Mouse (Mus musculus) layer of hippocampus, adult 11-12 months (tissue): ENCODE results near the gene Pnma5.
A peak's percentile ranks its signal among the peaks of the same experiment; 100 is the strongest.
"Not testable (repeated sequence)": the region's sequence is repeated elsewhere in the genome, so short reads cannot be mapped to it uniquely, and the experiment has no call there.

Source experiments
- DNase-seq: peaks from one replicate; pipeline ENCODE4 v3.0.0; 2022; ENCODE audit warnings: low spot score

Pnma5 gene

GRCm38 (mm10) chrX:73037003-73037402 lies at the start of gene Pnma5:
TSS of gene Pnma5 (minus strand) at chrX:73037103.
- DNase-seq: no peak

DNA sequence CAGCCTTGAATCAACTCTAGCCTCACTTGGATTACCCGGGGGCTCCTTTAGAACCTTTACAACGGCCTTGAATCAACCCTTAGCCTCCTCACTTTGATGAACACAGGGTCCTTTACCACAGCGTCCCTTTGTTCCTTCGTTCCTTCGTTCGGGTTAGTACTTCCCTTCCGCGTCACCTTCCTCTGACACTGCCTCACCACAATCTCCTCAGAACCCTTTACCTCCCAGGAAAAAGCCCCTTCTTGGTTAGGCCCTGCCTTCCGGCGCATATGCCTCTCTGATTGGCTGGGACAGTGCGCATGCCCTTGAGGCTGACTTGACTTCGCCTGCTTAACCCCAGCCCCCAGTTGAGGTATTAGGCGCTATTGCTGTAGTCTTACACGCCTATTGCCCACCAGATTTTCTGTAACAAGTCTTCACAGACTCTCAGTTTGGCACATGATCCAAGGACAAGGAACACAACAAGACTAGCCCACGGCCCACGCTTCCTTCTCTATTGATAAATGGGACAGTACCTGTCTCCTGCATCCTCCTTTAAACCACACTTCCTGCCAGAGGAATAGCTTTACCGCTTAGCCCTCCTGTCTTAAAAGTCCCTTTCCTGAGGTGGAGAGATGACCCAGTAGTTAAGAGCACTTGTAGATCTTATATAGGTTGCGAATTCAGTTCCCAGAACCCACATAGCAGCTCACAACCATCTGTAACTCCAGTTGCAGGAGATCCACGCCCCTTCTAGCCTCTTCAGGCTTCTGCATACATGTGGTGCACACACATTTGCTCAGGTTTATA lies 45.6 kb upstream of the Pnma5 start, which contains the start of gene Xlr4a:
TSS of gene Xlr4a (minus strand) at position 212 of the 789 bp plus-strand sequence.
- DNase-seq: not testable (repeated sequence)

DNA sequence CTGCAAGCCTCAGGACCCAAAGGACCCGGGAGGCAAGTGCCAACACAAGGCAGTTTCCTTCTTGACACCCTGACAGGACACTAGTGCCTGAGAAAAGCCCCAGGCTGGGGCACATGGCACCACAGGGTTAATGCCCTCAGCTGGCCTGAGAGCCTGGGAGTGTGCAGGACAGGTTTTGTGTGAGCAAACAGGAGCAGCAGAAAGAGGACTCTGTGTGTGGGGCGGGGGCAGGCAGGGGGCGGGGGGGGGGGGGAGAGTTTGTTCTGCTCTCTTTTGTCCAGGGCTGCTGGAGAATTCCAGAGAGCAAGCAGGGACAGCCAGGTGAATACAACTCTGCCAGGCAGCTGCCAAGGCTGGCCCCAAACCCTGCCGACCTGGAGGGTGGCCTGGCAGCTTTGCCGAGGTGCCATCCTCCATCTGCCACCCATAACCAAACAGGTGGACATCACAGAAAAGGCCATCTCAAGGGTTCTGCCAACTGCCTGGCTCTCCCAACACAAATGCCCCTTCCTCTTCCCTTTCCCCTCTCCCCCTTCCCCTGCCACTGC lies 29.9 kb upstream of the Pnma5 start:
- DNase-seq: not testable (repeated sequence)

GRCm38 (mm10) chrX:73064415-73064793 lies 27.5 kb upstream of the Pnma5 start, which contains the start of gene Pnma3:
TSS of gene Pnma3 (plus strand) at chrX:73064787.
- no peak for DNase-seq

DNA sequence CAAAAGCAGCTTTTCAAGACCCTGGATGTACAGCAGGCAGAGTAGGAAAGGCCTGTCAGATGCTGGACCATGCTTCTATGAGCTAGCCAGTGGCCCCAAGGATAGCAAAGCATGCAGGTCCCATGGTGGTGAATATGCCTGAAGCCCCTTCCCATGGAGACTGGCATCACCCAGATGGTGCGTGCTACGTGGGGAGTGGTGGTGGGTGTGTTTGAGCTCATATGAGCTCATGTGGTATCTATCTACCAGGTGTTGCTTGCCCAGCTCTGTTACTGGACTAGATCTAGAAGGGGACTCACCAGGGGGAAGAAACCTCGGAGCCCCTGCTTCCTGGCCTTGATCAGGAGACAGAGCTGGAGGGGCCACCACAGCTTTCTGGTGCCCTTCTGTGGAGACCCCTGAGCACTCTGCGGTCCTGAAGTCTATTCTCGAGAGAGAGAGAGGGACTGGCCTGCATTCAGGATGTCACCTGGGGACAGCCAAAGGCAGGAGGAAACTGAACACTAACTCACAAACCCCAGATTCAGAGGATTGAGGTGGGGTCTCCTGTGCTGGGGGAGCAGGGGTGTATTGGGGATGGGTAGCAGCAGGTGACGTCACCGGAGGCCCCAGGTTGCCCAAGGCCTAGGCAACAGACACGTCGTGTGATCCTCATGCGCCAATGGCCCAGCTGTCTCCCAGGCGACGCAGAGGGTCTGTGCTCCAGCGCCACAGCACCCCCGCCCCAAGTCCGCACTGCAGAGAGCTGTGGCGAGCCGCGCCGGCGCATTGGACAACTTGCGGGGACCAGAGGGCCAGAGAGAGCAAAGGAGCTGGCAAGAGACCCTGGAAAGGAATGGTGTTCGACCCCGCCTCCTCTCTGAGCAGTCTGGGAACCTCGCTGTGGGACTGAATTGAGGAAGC lies 26.9 kb upstream of the Pnma5 start:
- DNase-seq: peak; percentile 16

DNA sequence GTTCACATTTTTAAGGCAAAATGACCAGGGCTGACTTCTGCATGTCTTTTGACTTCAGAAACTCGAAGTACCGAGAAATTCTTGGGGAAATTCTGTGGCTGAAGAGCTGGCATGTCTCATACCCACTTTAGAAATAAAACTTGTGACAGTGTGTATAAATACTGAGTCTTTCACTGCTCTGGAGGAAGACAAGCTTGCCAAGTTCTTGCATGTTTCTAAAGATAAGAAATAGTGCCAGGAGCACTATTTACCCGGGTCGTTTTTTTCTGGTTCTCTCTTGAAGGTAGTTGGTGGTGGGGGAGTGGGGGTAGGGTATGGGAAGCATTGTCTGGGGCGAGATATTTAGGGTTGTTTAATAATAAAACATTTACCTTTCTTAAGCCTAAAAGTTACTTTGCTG lies 25.4 kb upstream of the Pnma5 start:
- DNase-seq: no peak

GRCm38 (mm10) chrX:73061528-73061927 lies 24.6 kb upstream of the Pnma5 start:
- no peak for DNase-seq

- DNase-seq: peak; percentile 95
These were observed 17.1 kb upstream of the Pnma5 start for GRCm38 (mm10) chrX:73053860-73054563.

- no peak for DNase-seq
These were observed 2.8 kb upstream of the Pnma5 start for GRCm38 (mm10) chrX:73039666-73040065.

DNA sequence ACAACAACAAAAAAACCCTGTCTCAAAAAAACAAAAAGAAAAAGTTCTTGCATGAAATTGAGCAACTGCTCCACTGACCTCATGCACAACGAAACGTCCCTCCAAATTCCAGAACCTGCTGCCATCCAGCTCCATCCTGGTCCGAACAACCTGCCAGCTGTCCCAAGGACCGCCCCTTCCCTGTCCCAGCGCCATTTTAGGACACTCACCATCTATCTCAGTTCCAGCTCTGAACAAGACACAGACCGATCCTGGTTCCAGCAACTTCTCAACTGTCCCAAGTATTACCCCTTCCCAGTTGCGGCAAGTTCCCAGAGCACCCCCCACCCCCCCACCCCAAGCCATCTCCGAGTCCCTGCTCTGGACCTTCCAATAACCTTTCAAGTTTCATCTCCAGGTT lies 1.9 kb upstream of the Pnma5 start:
- no peak for DNase-seq

- DNase-seq: no peak
These were observed 24.1 kb downstream of the Pnma5 start for GRCm38 (mm10) chrX:73012846-73013245.

DNA sequence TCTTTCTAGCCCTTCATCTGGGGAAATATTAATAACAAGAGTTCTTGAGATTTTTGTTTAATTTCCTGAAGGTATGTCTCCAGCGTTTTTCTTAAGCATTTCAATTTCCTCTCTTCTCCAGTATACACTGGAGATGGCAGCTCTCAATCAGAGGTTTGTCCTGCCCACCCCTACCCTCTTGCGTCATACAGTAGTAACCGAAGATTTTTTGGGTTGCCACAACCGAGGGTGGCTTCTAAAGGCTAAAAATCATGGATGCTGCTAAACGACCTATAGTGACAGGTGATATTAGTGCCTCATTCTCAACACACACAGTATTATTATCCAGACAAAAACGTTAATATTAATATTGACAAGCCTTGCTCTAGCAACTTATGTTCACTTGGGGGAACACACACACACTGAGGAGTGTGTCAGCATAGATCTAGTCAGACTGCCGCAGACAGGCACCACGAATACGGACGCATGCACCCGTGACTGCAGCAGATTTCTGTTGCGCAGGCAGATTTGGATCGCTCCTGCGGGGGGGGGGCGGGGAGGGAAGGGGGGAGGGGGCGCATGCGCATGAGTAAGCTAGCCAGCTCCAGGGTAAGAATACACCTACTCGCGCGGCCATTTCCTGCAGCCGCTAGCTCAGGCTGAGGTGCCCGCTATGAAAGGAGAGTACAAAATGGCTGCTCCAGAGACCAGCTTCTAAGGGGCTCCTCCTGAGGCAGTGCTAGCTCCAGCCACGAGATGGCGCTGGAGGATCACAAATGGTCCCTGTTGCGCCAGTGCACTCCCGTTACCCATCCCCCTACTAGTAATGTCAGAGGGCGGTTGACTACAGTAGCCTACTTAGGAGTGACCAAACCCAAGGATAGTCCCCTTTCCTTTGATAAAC lies 29.1 kb downstream of the Pnma5 start:
- peak; percentile 96 for DNase-seq

- no peak for DNase-seq
These were observed 31.2 kb downstream of the Pnma5 start for GRCm38 (mm10) chrX:73005678-73006077.

- DNase-seq: no peak
These were observed 33.8 kb downstream of the Pnma5 start for GRCm38 (mm10) chrX:73003110-73003509.

DNA sequence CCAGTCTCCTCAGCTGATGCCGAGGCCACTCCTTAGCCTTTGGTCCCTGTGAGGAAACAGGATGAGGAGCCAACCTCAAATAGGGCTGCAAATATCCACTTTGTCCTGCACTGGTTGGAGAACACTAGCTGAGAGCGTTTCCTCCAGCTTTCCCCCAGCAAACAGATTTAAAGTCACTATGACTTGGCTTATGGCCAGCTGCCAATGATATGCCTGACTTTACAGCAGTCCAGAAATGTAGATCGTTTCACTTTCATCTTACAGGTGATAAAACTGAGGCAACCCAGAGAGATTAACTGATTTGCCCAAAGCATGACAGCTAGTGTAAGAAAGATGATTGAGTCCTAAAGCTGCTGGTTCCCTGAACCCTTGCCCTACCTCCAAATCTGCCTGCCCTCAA lies 41.4 kb downstream of the Pnma5 start:
- no peak for DNase-seq

DNA sequence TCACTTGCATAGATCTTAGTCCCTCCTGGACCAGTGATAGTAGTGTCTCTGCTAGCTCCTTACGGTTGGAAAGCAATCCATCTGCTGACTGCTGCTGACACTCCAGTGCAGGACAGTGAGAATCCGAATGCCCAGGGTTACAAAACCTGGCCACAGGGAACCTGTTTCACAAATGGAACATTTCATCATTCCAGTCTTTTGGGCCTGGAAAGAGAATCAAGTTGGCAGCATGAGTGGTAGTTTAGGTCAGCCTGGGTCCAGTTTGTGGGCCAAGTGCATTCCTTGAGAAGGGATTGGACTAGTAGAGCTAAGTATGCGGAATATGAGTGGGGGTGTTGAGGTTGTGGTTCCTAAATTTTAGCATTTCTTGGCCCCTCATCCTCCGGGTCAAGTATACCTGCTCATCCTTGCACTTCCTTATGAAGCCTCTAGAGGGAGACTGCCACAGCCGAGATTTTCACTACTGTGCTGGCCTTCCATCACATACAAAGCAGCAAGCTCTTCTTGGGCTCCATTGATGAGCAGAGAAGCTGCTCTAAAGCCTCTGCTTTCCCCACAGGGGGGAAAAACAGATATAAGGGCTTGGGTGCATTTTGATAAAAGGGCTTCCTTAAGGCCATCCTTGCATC lies 44.5 kb downstream of the Pnma5 start:
- no peak for DNase-seq

- DNase-seq: no peak
These were observed 46.3 kb downstream of the Pnma5 start for GRCm38 (mm10) chrX:72990581-72990980.

GRCm38 (mm10) chrX:72988431-72988830 lies 48.5 kb downstream of the Pnma5 start:
- DNase-seq: no peak

DNA sequence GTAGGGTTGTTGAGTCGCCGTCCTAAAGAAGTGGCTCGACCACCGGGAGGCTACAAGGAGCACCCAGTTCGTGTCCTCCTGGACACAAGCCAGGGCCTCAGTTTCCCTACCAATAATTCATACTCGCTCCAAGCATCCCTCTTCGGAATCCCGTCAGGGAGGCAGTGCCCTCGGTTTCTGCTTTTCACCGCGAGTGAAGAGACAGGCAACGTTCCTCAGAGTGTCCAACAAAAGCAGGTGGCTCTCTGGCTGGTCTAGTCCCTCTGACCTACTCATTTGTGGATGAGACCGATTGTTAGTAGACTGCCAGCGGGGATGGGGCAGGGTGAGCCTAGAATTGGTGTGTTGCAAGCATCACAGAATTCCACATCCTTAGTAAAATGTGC lies 49.4 kb downstream of the Pnma5 start:
- DNase-seq: no peak

DNA sequence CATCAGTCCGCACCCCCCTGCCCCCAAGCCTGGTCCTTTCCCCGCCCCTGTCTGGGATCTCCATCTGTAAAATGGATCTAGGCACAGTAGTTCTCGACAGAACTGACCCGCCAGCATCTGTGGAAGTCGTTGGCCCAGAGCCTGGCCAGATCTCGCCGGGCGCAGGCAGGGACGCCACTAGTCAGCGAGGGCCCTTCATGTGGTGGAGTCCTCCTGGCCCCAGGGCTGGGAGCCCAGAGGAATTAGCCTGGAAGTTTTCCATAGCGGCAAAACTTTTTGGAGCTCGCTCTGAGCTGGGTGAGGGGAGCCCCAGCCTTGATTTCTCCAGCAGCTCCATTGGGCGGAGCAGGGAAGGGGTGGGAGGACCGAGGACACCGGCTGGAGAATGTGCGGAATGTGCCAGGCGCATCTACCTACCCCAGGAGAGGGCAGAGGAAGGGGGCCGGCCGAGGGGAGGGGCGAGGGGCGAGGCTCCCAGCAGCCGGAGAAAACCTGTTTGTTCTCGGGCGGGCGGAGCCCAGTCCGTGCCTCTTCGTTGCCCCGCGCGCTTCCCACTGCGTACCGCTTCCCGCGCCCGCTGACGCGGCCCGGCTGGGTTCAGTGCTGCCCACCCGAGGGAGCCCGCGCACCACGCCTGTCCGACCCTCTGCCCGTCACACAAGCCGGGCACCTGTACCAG lies 49.9 kb downstream of the Pnma5 start, which contains the start of gene Zfp185:
TSS of gene Zfp185 (plus strand) at position 499 of the 679 bp plus-strand sequence.
- no peak for DNase-seq
